Mouse (Mus musculus): ENCODE measurements at regions not wholly inside any gene's neighbourhood (a gene's known extent, or its start where the extent isn't known, plus 50 kb on each side); places are given as distances from the start of the nearest gene placed in this dataset.

DNA sequence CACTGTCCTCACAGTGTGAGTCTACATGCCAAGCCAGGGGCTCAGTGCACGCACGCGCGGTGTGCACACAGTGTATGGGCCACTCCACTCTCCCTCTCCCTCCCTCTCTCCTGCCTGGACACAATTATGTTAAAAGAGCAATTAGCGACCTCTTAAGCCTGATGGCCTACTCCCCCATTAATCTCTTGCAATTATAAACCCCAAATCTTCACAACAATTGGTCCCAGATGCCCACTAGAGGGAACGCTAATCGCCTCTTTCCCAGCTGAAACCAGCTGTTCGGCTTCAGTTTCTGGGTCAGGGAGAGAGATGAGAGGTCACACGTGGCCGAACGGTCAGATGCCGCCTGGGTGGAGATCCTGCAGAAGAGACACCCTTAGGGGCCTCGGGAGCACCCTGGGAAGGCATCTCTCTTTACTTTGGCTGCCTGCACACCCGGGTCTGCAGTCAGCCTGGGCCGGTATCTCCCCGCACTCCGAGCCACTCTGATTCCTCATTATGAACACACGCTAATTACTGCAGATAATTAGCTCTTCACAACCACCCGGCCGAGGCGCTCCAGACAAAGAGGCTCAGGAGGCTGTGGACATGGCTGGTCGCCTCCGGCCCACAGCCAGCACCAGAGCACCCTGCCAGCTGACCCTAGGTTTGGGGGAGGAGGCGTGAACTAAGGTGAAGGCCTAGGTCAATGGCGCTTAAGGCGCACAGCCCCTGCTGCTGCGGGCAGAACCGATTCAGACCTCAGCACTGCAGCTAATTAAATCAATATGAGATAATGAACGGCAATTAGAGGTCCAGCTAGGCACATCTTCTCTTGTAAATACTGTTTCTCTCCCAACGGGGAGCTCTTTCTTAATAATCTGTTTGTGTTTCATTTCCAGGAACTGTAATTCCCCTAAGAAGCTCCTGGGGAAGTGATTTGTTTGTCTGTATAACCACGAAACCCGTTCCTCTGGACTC lies 250.3 kb downstream of the Cryba4 start:
- peak; percentile 36 to 48 for DNase-seq
- intact Hi-C loops (cut with DNase I), result no loop called here

- intact Hi-C loops (cut with DNase I), result no loop called here
- DNase-seq, result no peak
Measured at GRCm38 (mm10) chr5:112002856-112003660, 249.3 kb downstream of the Cryba4 start.

GRCm38 (mm10) chr5:112004041-112004440 lies 248.3 kb downstream of the Cryba4 start:
- no peak for DNase-seq
- intact Hi-C loops (cut with DNase I), result no loop called here

- DNase-seq, result peak; percentile 73 to 74
- intact Hi-C loops (cut with DNase I), result no loop called here
Measured at GRCm38 (mm10) chr5:112012505-112013164, 239.7 kb downstream of the Cryba4 start.

DNA sequence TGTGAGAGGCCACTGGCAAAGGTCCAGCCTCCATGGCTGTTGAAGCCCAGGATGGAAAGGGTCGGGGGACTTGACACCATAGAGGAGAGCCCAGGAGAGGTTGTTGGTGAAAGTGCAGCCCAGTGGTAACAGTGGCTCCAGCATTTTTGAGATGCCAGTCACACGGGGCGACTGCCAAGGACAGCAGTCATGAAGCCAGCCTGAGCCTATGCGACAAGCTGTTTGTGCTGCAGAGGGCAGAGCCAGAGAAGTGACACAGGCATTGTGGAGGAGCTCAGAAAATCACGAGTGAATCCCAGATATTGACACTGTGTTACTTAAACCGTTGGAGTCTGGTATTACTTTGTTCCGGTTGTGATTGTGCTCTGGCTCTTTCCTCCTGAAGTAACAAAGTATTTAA lies 233.4 kb downstream of the Cryba4 start:
- intact Hi-C loops (cut with DNase I), result no loop called here
- DNase-seq, result peak; percentile 80 to 82

DNA sequence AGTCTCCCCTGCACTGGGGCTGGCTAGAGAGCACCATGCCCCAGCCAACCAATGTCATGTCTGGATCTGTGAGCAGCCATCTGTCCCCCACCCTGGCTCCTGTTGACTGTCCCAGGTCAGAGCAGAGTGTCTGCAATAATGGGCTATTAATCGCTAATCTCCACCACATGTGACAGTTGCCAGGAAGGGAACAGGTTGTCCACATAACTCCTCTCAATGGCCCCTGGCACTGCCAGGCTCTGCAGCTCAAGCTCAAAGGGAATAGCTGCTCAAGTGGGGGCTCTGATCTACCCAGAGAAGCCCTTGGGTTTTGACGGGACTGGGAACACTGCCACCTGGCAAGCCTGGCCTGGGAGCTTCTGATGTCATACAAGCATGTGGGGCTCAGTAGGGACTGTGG lies 231.4 kb downstream of the Cryba4 start:
- intact Hi-C loops (cut with DNase I), result no loop called here

GRCm38 (mm10) chr5:112029955-112030354 lies 222.4 kb downstream of the Cryba4 start:
- intact Hi-C loops (cut with DNase I), result no loop called here
- DNase-seq, result no peak

More for the DNA sequence above, 231.4 kb downstream of the Cryba4 start:
- peak; percentile 90 to 93 for DNase-seq

DNA sequence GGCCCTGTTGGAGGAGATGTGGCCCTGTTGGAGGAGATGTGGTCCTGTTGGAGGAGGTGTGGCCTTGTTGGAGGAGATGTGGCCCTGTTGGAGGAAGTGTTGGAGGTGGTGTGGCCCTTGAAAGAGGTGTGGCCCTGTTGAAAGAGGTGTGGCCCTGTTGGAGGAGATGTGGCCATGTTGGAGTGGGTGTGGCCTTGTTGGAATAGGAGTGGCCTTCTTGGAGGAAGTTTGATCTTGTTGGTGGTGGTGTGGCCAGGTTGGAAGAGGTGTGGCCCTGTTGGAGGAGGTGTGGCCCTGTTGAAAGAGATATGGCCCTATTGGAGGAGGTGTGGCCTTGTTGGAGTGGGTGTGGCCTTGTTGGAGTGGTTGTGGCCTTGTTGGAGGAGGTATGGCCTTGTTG lies 220.3 kb downstream of the Cryba4 start:
- intact Hi-C loops (cut with DNase I), result no loop called here
- DNase-seq, result no peak

DNA sequence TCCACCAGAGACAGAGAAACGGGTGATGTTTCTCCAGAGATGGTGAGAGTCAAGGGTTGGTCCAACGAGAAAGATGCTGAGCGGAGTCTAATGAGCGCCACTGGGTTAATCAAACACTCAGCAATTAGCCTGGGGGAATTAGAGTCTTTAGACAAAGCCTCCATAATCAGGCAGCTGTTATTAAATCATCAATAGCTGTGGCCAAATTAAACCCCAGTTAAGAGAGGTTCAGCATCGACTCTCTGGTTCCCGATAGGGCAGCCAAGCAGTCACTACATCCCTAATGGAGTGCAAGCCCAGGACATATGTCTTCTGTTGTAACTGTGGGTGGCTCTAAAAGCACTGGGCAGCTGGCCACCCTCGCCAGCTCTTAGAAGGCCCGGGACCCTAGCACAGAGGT lies 216.9 kb downstream of the Cryba4 start:
- intact Hi-C loops (cut with DNase I), result no loop called here
- no peak for DNase-seq

- no peak for DNase-seq
- intact Hi-C loops (cut with DNase I), result no loop called here
Measured at GRCm38 (mm10) chr5:112037080-112037479, 215.2 kb downstream of the Cryba4 start.

GRCm38 (mm10) chr5:112039645-112040372 lies 212.5 kb downstream of the Cryba4 start:
- intact Hi-C loops (cut with DNase I), result no loop called here
- DNase-seq, result no peak

- intact Hi-C loops (cut with DNase I), result no loop called here
- no peak for DNase-seq
Measured at GRCm38 (mm10) chr5:112040678-112041077, 211.6 kb downstream of the Cryba4 start.

DNA sequence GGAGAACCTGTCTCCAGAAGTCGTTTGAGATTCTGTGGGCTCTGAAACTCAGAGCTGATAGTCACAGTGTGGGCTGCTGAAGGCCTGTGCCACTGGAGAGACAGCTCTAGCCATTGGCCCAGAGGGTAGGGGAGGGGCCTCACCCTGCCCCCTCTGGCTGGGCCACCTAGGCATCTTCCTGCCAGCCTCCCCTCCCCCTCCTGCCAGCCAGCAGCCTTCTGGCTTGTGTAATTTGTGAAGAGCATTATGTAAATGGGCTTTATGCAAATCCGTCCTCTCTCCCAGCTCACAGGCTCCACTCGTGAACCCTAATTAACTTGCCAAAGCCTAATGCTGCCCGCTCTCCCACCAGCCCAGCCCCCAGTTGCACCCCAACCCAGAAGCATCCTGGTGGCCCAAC lies 211.0 kb downstream of the Cryba4 start:
- intact Hi-C loops (cut with DNase I), result no loop called here
- DNase-seq, result no peak

DNA sequence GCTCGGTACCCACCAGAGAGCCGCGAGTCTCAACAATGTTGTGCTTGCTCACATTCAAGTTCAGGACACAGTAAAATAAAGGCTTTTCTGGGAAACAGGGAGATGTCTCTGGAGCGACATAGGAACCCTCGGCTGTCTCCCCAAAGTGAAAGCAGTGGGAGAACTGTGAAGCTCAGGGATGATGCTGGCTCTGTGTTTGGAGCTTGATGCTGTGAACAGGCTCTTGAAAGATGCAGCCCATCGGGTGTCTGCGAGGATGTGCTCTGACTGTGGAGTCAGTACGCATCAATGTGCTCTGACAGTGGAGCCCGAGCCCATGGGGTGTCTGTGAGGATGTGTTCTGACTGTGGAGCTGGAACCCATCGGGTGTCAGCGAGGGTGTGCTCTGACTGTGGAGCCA lies 210.1 kb downstream of the Cryba4 start:
- intact Hi-C loops (cut with DNase I), result no loop called here
- no peak for DNase-seq

GRCm38 (mm10) chr5:112050046-112050782 lies 202.1 kb downstream of the Cryba4 start:
- intact Hi-C loops (cut with DNase I), result no loop called here
- DNase-seq, result no peak

DNA sequence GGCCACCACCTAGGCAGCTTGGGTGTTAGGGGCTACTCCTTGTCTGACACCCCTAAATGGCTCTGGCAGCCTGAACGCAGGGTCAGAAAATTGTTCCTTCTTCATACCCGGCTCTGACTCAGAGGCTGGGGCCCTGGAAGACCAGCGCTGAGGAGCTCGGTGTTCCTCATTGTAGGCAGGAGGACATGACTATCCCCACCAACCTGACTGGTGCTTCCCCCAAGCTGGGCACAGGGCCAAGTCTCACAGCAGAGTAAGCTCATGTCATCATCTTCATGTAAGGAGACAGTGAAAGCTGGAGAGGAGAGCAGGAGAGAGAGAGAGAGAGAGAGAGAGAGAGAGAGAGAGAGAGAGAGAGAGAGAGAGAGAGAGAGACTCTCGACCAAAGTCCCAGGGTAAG lies 201.4 kb downstream of the Cryba4 start:
- intact Hi-C loops (cut with DNase I), result no loop called here
- peak; percentile 8 to 20 for DNase-seq

DNA sequence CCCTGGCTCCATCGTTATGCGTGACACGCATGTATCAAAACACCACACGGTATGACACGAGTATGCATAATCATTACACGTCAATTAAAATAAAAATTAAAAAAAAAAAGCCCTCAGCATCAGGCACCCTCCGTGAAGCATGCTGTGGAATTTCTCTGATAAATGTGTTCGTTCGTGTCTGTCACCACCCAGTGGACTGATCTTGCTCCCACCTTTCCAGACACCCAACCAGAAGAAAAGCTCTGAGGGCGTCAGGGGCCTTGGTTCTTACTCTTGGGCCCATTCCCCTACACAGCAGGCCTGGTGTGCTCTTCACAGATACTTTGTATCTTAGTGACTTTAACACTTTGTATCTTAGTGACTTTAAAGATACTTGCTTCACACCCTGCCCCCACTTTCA lies 200.5 kb downstream of the Cryba4 start:
- no peak for DNase-seq
- intact Hi-C loops (cut with DNase I), result no loop called here

DNA sequence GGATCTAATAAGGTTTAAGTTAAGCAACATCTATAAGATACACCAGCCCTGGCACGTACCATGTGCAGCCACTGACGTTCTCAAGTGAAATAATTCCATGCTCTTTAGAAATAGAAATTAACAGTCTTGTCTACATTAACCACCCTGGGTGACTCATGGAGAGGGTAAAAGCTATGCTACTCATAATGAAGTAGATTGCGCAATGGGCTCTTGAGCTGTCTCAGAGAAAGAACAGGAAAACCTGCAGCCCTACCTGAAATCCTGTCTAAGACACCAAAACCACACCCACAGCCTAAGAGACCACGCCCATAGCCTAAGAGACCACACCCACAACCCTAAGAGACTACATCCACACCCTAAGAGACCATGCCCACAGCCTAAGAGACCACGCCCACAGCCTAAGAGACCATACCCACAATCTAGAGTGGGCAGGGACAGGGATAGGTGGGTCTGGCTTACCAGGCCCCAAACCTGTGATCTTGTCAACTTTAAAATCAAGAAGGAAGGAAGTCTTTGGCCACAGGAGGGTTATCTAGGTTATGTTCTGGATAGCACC lies 198.6 kb downstream of the Cryba4 start:
- intact Hi-C loops (cut with DNase I), result no loop called here
- DNase-seq, result no peak

DNA sequence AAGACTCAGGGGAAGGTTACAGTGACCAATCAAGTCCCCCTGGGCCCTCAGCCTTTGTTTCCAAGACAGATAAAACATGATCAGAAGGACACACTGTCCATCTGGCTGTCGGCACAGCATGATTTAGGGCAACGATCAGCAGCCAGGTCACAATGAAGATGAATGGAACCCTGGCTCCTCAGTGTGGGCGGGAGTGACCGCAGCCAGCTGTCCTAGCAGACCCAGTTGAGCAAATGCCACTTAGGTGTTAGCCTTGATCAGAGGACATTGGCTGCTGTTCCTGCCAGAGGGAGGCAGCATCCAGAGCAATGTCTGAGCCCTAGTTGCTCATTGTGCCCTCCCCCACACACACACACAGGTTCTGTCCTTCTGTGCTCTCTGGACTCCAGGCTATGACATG lies 197.3 kb downstream of the Cryba4 start:
- no peak for DNase-seq
- intact Hi-C loops (cut with DNase I), result no loop called here

All from heart, postnatal 10 days (tissue).